Mouse (Mus musculus) spleen, postnatal 0 days (tissue): Measurements from ENCODE around the gene Fxyd5. TPM values are rescaled to one million over a fixed set of nuclear protein-coding genes. Genes with fewer than 3 reads are reported as not detected.

Source experiments
- polyA plus RNA-seq: library from polyadenylated mRNA; unstranded; fragments of >200 nt; fragmentation: Nextera tagmentation; extraction: Ambion mirVana; gene quantifications from 2 replicates; pipeline ENCODE4 v1.2.1, GENCODE M21; 2015

The Fxyd5 gene
- 98.3 and 112 TPM in 2 replicates for polyA plus RNA-seq

GRCm38 (mm10) chr7:31042431-31042910 is at the start of gene Fxyd5:
Gene Fxyd5 (minus strand): TSS chr7:31042481.

GRCm38 (mm10) chr7:31076492-31076891 is 34.2 kb upstream of the Fxyd5 start, which contains the start of gene Fxyd3:
Gene Fxyd3 (minus strand): TSS chr7:31076704.

GRCm38 (mm10) chr7:31059108-31059507 is 16.8 kb upstream of the Fxyd5 start, which contains the start of gene Lgi4:
Gene Lgi4 (plus strand): TSS chr7:31059342.

GRCm38 (mm10) chr7:31057071-31057470 is 14.8 kb upstream of the Fxyd5 start, which contains the start of gene Fxyd1:
Gene Fxyd1 (minus strand): TSS chr7:31057199.

GRCm38 (mm10) chr7:31051321-31052021 is 9.2 kb upstream of the Fxyd5 start, which contains the start of gene Fxyd7:
Gene Fxyd7 (minus strand): TSS chr7:31051467.

Other genes starting within 250 kb of the Fxyd5 start
- 1.7 and 2.7 TPM in 2 replicates for gene Ffar2, start 218.7 kb downstream of the Fxyd5 start, polyA plus RNA-seq
- gene Ffar3, start 186.3 kb downstream of the Fxyd5 start, polyA plus RNA-seq: not detected in 2 replicates
- gene Ffar1, start 180.9 kb downstream of the Fxyd5 start, polyA plus RNA-seq: 0.18 and 0.27 TPM in 2 replicates
- 3.1 and 3.2 TPM in 2 replicates for gene Cd22, start 162.1 kb downstream of the Fxyd5 start, polyA plus RNA-seq
- gene Mag, start 127.6 kb downstream of the Fxyd5 start, polyA plus RNA-seq: 0.58 and 0.81 TPM in 2 replicates
- not detected in 2 replicates for gene Hamp2, start 117.8 kb downstream of the Fxyd5 start, polyA plus RNA-seq
- not detected in 2 replicates for gene Hamp, start 98.4 kb downstream of the Fxyd5 start, polyA plus RNA-seq
- 17.9 and 18.0 TPM in 2 replicates for gene Usf2, start 85.7 kb downstream of the Fxyd5 start, polyA plus RNA-seq
- gene Lsr, start 69.0 kb downstream of the Fxyd5 start, polyA plus RNA-seq: 3.7 and 4.4 TPM in 2 replicates
- 0.67 and 0.72 TPM in 2 replicates for gene Fam187b, start 68.7 kb downstream of the Fxyd5 start, polyA plus RNA-seq
- gene Fxyd7, start 9.0 kb upstream of the Fxyd5 start, polyA plus RNA-seq: 0.33 TPM in 1 of 2 replicates, not detected in the other
- 41.4 and 53.4 TPM in 2 replicates for gene Fxyd1, start 14.7 kb upstream of the Fxyd5 start, polyA plus RNA-seq
- gene Lgi4, start 16.9 kb upstream of the Fxyd5 start, polyA plus RNA-seq: 0.32 TPM in 1 of 2 replicates, not detected in the other
- gene Fxyd3, start 34.2 kb upstream of the Fxyd5 start, polyA plus RNA-seq: 23.8 and 24.8 TPM in 2 replicates
- gene Hpn, start 72.8 kb upstream of the Fxyd5 start, polyA plus RNA-seq: 14.4 and 18.3 TPM in 2 replicates
- 3.4 and 4.9 TPM in 2 replicates for gene Scn1b, start 84.5 kb upstream of the Fxyd5 start, polyA plus RNA-seq
- gene Gramd1a, start 113.4 kb upstream of the Fxyd5 start, polyA plus RNA-seq: 22.1 and 28.0 TPM in 2 replicates
- not detected in 2 replicates for gene Scgb2b2, start 248.0 kb upstream of the Fxyd5 start, polyA plus RNA-seq
- gene Scgb1b2, start 249.3 kb upstream of the Fxyd5 start, polyA plus RNA-seq: not detected in 2 replicates